Mouse (Mus musculus) ES-Bruce4 (cell line): ENCODE measurements around the gene Hdac4.

Source experiments
- CTCF ChIP-seq: IDR thresholded peaks from one replicate; pipeline ENCODE4 v1.8.1; 2011; ENCODE audit warnings: low read depth, low read length
- EP300 ChIP-seq: IDR thresholded peaks from 2 replicates; pipeline ENCODE4 v1.6.1; 2011; ENCODE audit warnings: low read depth, low read length; ENCODE audit not compliant: insufficient read depth
- POLR2A ChIP-seq: IDR thresholded peaks from one replicate; pipeline ENCODE4 v1.8.1; 2011; ENCODE audit warnings: low read length; ENCODE audit not compliant: insufficient read depth

- TF ChIP-seq CTCF = no peak
- TF ChIP-seq EP300 = no peak
- no peak for TF ChIP-seq POLR2A
Measured at GRCm38 (mm10) chr1:92143331-92143895, 52.1 kb downstream of the Hdac4 start.
